Mouse (Mus musculus): ENCODE measurements around the gene Tbx15.

DNA sequence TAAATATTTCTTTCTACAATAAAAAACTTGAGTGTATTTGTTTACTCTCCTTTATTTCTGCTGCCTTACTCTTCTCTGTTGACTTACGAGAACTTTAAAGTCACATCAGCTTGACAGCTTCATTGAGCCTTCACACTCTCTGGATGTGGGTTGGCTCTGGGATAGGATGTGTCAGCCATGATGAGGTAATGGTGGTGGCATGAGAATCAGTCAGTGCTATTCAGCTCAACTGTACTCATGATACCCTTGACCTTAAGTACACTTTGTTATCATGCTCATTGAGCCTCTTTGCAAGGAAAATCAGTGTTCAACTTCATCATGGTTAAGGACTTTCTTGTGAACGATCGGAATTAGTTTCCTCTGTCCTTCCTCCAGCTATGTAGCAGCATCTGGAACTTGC is 99.8 kb downstream of the Tbx15 start:
- TF ChIP-seq POLR2A (IDR thresholded peaks at IDR 0.05; ENCODE audit: insufficient read depth, low read length) (no peak), EP300 (IDR thresholded peaks at IDR 0.05; ENCODE audit: insufficient read depth, low read depth, low read length) (no peak)

Measured in ES-Bruce4 (cell line).